37 mouse cellular contexts compared by ENCODE assay signal in genomic region chr4:117752469-117752868, GRCm38 (mm10). TPM values are rescaled to one million over a fixed set of nuclear protein-coding genes. Genes with fewer than 3 reads are reported as not detected.
"Had no signal": no experiment of that assay in that cellular context is flagged by ENCODE, and none has a peak within 500 bp of the region (broad histone marks: within the 10 kb centered on the region; RNA-seq: fewer than 3 reads in every experiment).

No protein-coding gene starts in this region.

RNA-seq across cellular contexts. Expression of gene Klf17, which starts 13.0 kb away (rescaled TPM):
- total RNA-seq: gastrocnemius, adult 18-20 months; gastrocnemius, adult 8-10 months; gastrocnemius, postnatal 14 days; gastrocnemius, postnatal 36 days; heart, adult 2 months; heart, postnatal 14 days; heart, postnatal 36 days; hematopoietic stem cell, adult 5-6 weeks; hindbrain, postnatal 0 days; layer of hippocampus, adult 18-20 months; layer of hippocampus, adult 8-10 months; layer of hippocampus, postnatal 14 days; layer of hippocampus, postnatal 36 days; left cerebral cortex, adult 18-20 months; left cerebral cortex, adult 8-10 months; left cerebral cortex, postnatal 10 days; left cerebral cortex, postnatal 25 days; left cerebral cortex, postnatal 4 days had no signal
- polyA plus RNA-seq: gonadal fat pad, adult 2 months; heart, adult 2 months; heart, embryonic 11.5 days; heart, embryonic 13.5 days; heart, embryonic 15.5 days; heart, postnatal 0 days; hindbrain, embryonic 11.5 days; hindbrain, embryonic 13.5 days; hindbrain, embryonic 15.5 days; hindbrain, postnatal 0 days; intestine, embryonic 14.5 days; intestine, embryonic 16.5 days; kidney, adult 2 months; kidney, embryonic 15.5 days; kidney, postnatal 0 days; limb, embryonic 11.5 days; limb, embryonic 13.5 days; limb, embryonic 15.5 days; liver, embryonic 11.5 days; liver, embryonic 13.5 days had no signal

RNA-seq across cellular contexts. Expression of gene Gm12845, which starts 28.3 kb away (rescaled TPM):
- total RNA-seq: gastrocnemius, adult 18-20 months; gastrocnemius, adult 8-10 months; gastrocnemius, postnatal 14 days; gastrocnemius, postnatal 36 days; heart, adult 2 months; heart, postnatal 14 days; heart, postnatal 36 days; hematopoietic stem cell, adult 5-6 weeks; hindbrain, postnatal 0 days; layer of hippocampus, adult 18-20 months; layer of hippocampus, adult 8-10 months; layer of hippocampus, postnatal 14 days; layer of hippocampus, postnatal 36 days; left cerebral cortex, adult 18-20 months; left cerebral cortex, adult 8-10 months; left cerebral cortex, postnatal 10 days; left cerebral cortex, postnatal 25 days; left cerebral cortex, postnatal 4 days had no signal
- polyA plus RNA-seq: gonadal fat pad, adult 2 months; heart, adult 2 months; heart, embryonic 11.5 days; heart, embryonic 13.5 days; heart, embryonic 15.5 days; heart, postnatal 0 days; hindbrain, embryonic 11.5 days; hindbrain, embryonic 13.5 days; hindbrain, embryonic 15.5 days; hindbrain, postnatal 0 days; intestine, embryonic 14.5 days; intestine, embryonic 16.5 days; kidney, adult 2 months; kidney, embryonic 15.5 days; kidney, postnatal 0 days; large intestine, adult 2 months; limb, embryonic 11.5 days; limb, embryonic 13.5 days; limb, embryonic 15.5 days; liver, embryonic 11.5 days; liver, embryonic 13.5 days had no signal
